Mouse (Mus musculus) adrenal gland, postnatal 36 days (tissue): ENCODE measurements around the gene Gabra1. TPM values are rescaled to one million over a fixed set of nuclear protein-coding genes. Genes with fewer than 3 reads are reported as not detected.

Experiments
- DNase-seq, 2 experiments: peaks; one replicate each; pipeline ENCODE4 v3.0.0; 2021; ENCODE audit warnings: mixed read lengths in 1 of 2
- long read RNA-seq, 2 experiments: library from polyadenylated mRNA; stranded (forward); transcript quantifications; one replicate each; pipeline ENCODE4 v2.0.0; 2021; ENCODE audit warnings: borderline sequencing depth in 2 of 2
- total RNA-seq, 2 experiments: library from RNA; stranded (reverse); gene quantifications; 2 replicates each; pipeline ENCODE4 v1.2.3; 2021

Gabra1 gene
- total RNA-seq = under 1 TPM in 1 of 2 experiments, not detected in 1; 0.33 TPM
- long read RNA-seq, experiment 1, partial matches to known transcripts = 1 of 1 reads
- long read RNA-seq, experiment 1, other reads (novel, unspliced or antisense) = 0 of 1 reads
- long read RNA-seq, experiment 2 = 0 reads

DNA sequence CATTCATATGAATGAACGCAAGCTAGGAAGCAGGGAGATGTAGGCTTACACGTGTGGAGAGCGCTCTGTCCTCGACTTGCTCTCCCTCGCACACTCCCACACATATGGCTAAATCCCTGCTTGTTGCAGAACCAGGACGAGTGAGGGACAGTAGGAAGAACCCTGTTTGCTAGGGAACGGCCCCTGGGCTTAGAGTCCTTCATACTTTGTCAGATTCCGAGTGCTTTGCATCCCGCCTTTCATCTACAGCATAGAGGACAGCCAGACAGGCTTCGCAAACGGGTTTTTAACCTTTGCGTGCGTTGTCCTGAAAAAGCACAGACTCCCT is at the start of gene Gabra1:
TSS of gene Gabra1 (minus strand) at position 106 of the 328 bp plus-strand sequence.
- DNase-seq = no peak

DNA sequence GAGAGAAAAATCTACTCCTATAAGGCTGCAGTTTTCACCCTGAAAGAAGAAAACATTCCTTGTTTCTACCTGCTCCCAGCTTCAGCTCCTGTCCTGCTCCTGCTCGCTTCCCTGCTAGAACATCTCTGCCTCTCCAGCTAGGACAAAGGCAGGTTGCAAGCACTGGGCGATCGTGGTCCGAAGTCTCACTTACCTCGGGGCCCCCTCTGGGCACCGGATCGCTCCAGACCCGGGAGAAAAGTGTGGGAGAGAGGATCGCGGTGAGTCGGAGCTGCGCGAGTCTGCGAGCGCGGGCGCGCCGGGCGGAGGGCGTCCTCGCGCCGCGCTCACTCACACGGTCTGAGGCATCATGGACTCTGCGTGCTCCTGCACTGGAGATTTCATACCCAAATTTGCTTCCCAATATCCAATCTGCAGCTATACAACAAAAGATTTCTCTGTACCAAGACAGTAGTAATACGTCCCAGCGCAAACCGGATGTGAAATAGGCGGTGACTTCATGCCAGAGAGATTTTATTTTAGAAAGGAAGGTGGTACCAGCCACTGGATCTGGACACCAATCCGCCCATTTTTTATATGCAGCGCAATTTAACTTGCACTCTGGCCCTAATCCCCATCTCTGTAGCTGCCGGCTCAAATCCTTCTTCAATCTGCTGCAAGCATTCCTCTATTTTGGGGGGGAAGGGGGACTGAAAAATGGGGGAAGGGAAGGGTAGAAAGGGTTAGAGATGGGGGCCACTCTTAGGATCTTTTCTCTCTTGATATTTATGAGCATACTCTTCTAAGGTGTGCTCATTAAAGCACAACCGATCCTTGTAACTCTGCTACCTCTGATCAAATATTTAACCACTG is 531 bp downstream of the Gabra1 start:
- peak; percentile 11 to 14 for DNase-seq

DNA sequence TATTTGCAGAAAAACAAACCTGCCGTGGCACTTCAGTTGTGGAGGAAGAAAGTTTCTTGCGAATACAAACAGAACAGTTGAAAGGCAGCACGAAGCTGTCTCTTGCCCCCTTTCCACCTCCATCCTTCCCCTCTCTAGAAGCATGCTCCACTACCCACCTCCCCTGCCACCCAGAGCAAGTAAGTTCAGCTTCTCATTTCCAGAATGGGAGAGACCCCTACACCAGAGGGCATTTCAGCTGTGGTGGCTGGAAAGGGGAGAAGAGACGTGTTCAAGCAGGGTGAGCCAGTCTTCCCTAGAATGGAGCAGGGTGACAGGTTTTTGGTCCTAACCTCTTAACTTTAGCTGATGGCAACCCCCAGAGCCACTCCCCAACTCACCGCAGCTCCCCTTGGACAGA is 1.3 kb downstream of the Gabra1 start:
- DNase-seq = no peak

DNA sequence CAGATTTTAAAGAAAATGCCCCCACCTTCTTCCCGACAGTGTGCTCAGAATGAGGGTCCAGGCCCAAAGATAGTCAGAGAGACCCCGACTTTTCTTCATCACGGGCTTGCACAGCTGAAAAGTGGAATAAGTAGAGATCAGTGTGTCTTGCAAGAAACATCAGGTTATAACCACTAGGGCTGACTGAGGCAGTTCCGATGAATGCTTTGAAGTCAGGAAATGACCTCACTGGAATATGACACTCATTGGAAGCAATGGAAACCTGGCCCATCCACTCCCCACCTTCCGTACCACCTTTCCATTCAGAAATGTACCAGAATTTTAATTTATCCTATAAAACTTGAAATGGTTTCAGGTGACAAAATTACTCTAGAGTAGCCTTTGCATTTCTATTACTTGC is 3.2 kb downstream of the Gabra1 start:
- no peak for DNase-seq

DNA sequence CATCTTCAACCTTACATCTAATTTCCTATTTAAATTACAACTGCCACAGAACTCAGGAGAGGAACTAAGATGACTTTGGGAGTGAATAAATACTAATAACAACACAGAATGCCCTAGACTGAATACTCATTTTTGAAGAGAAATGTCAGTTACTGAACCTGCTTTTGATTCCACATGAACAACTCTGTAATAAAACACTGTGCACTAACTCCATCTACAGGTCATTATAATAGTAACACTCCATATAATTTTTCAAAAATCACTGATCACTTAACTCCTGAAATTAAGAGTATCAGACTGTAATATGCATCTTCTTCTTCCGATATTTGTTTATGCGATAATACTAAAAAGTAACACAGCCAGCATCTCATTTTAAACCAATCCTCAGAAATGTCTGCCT is 4.4 kb downstream of the Gabra1 start:
- DNase-seq = no peak

DNA sequence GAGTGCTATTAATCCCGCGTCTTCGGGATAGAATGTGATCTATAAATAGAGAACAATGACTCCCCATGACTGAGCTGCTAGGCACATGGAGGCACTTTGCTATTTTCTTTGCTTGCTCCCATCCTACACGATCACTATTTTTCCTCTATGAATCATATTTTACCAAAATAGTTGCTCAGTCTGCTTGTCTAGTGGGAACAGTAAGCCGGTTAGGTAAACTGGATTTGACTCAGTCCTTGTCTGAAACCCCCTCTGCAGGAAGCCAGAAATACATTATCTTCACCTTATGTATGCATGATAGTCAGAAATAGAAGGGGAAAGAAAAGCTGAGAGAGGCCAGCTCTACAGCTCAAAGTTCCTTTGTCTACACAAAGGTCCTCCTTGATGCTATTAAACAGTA is 31.3 kb downstream of the Gabra1 start:
- no peak for DNase-seq

DNA sequence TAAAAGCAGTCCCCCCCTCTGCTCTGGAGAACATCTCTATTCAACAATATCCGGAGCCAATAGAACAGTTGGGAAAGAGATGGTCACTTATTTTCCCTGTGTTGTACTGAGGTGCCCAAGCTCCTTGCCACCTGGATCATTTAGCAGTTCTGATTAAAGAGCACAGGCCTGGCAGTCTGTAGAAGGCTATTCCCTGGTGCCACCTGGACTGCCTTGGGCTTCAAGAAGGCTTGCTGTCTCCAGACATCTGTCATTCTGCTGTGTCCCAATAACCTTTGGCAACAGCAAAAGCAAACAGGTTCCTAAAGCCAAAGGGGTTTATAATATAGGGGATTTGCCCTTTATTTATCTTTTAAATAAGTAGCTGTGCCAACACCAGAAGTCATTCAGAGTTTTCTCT is 65.8 kb downstream of the Gabra1 start:
- DNase-seq = no peak

DNA sequence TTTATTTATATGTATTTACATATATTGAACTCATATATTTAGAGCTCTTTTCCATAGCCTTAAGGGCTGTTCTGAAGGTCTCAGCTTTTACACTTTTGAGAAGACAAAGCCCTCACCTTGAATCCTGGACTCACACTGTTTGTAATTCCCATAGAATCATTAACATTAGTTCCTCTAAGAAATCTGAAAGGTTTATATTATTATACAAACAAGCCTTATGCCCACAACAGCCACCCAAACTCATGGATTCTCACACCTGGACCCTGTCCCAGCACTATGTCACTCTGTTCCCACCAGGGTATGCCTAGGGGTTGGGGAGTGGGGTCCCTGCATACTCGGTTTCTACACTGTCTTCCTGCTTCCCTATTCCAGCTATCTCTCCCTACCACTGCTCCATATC is 72.7 kb downstream of the Gabra1 start:
- DNase-seq = no peak

DNA sequence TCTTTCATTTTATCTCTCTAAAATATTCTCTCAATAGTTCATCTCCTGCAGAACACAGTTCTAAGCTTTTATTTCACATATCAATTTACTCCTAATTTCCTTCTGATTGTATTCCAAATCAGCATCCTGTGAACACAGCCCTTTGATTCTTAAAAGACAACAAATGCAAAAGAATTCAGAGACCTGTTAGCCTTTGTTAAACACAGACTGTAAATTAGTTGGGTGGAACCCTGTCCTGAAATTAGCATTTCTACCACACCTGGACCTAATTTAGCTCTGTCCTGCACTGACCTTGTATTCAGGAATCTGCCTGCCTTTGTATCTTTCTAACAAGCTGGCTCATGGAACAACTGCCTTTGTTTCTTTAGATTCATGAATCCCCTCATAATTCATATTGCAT is 73.1 kb downstream of the Gabra1 start:
- DNase-seq = no peak

DNA sequence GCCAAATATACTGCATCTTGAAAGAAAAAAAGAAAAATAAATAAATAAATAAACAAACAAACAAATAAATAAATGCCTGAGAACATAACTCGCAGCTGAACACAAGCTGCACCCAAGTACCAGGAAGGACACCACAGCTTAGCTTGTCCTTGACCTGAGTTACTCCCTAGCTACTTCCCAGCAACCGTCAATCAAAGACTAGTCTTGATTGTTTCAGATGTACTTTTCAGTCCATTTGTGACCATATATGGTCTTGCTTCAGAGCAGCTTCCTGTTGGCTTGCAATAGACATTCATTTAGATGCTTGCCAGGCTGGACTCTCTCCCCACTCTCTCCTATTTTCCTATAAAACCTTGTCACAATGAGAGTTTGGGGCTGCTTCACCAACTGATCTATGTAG is 87.2 kb downstream of the Gabra1 start:
- no peak for DNase-seq

Other genes with a start within 250 kb of the Gabra1 start
- gene Gabrg2, start 182.1 kb downstream of the Gabra1 start, total RNA-seq = 1 to 10 TPM; 1.3 to 1.7 TPM
- gene Gabra6, start 138.1 kb upstream of the Gabra1 start, total RNA-seq = not detected
- under 1 TPM in 1 of 2 experiments, not detected in 1; 0.13 TPM for gene Gabrb2, start 236.8 kb upstream of the Gabra1 start, total RNA-seq